9 mouse cellular contexts compared by ENCODE assay signal in the genomic region with DNA sequence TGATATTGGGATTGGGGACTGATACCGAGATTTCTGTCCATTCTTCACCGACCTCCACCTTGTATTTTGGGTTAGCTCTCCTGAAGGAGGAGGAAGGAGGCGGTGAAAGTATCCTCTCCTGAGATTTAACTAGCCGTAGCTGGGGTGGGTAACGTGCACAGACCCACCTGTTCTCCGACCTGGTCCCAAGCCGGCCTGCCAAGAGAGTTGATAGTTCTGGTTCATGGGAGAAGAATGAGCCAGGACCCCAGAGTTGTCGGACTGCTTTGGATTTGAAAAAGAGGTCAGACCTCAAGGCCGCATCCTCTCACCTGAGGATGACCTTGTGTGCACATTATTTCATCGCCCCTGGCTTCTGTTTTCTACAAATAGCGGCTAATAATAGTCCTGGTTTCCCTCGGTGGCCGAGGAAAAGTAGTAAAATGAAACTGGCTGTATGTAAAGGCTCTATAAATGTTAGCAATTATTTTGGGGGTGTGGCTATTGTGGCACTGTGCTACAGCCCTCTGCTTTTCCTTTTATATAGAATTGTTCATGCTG. TPM values are rescaled to one million over a fixed set of nuclear protein-coding genes. Genes with fewer than 3 reads are reported as not detected.
DNase-seq lines count a peak whose midpoint lies in the region; ATAC-seq and TF ChIP-seq lines count a peak whose summit lies in the region.
"Had no signal": no experiment of that assay in that cellular context is flagged by ENCODE, and none has a peak within 500 bp of the region (broad histone marks: within the 10 kb centered on the region; RNA-seq: fewer than 3 reads in every experiment).

No protein-coding gene starts in this region.

- H3K4me1 ChIP-seq in lung, embryonic 14.5 days (ENCODE audit: insufficient read depth): peaks cover 10% of the 10 kb centered on the region
- H3K4me1 ChIP-seq in bone marrow macrophage, adult 2 months (ENCODE audit: control insufficient read depth, insufficient read depth, low read length): peaks cover 40% of the 10 kb centered on the region
- H3K4me1 ChIP-seq in forebrain, embryonic 15.5 days: peaks cover 37% of the 10 kb centered on the region
- H3K4me1 ChIP-seq in kidney, embryonic 16.5 days (ENCODE audit: insufficient read depth, low read length): peaks cover 12% of the 10 kb centered on the region
- H3K4me1 ChIP-seq in midbrain, postnatal 0 days (ENCODE audit: insufficient read depth, low read length): peaks cover 8% of the 10 kb centered on the region; the same call in 1 of the 2 replicates

- WGBS in lung, embryonic 14.5 days: 1% methylated on average over 13 of the region's 13 CpGs
- under 1% methylated on average over 13 of the region's 13 CpGs for WGBS in forebrain, embryonic 15.5 days
- under 1% methylated on average over 13 of the region's 13 CpGs for WGBS in kidney, embryonic 16.5 days
- WGBS in midbrain, postnatal 0 days: under 1% methylated on average over 13 of the region's 13 CpGs

- H3K27ac ChIP-seq in lung, embryonic 14.5 days (ENCODE audit: low read depth): peak overlapping the region; percentile 97
- H3K27ac ChIP-seq in bone marrow macrophage, adult 2 months (ENCODE audit: insufficient read depth, low read depth, low read length): peak overlapping the region; percentile 91
- H3K27ac ChIP-seq in forebrain, embryonic 15.5 days (replicated peaks): peak overlapping the region; percentile 98
- H3K27ac ChIP-seq in kidney, embryonic 16.5 days (ENCODE audit: low read length): peak overlapping the region; percentile 98
- peak overlapping the region; percentile 98 for H3K27ac ChIP-seq in midbrain, postnatal 0 days (ENCODE audit: low read depth, low read length)

- no peak for ATAC-seq in lung, embryonic 14.5 days (ENCODE audit: insufficient read depth)
- ATAC-seq in forebrain, embryonic 15.5 days (replicated peaks): no peak
- ATAC-seq in kidney, embryonic 16.5 days (ENCODE audit: low FRiP score, low TSS enrichment): no peak
- ATAC-seq in midbrain, postnatal 0 days (ENCODE audit: low FRiP score): no peak
- no peak for ATAC-seq in activated CD4-positive, CD25-positive, alpha-beta regulatory T cell, adult 4 months

- peaks cover under 1% of the 10 kb centered on the region for H3K36me3 ChIP-seq in lung, embryonic 14.5 days (ENCODE audit: insufficient read depth)
- H3K36me3 ChIP-seq in forebrain, embryonic 15.5 days: no peaks in the 10 kb centered on the region
- peaks cover under 1% of the 10 kb centered on the region; the same call in 1 of the 2 replicates for H3K36me3 ChIP-seq in kidney, embryonic 16.5 days (ENCODE audit: insufficient read depth, low read length)
- H3K36me3 ChIP-seq in midbrain, postnatal 0 days (ENCODE audit: insufficient read depth, low read length): no peaks in the 10 kb centered on the region

- H3K9ac ChIP-seq in lung, embryonic 14.5 days: peak overlapping the region; percentile 91
- peak overlapping the region; percentile 81 for H3K9ac ChIP-seq in forebrain, embryonic 15.5 days (replicated peaks)
- peak overlapping the region; percentile 95 for H3K9ac ChIP-seq in kidney, embryonic 16.5 days (replicated peaks; ENCODE audit: low read length)
- peak overlapping the region; percentile 89 for H3K9ac ChIP-seq in midbrain, postnatal 0 days (replicated peaks; ENCODE audit: low read length, poor library complexity, severe bottlenecking)

- TF ChIP-seq POLR2A in bone marrow macrophage, adult 2 months (IDR thresholded peaks at IDR 0.05; ENCODE audit: borderline replicate concordance, low read depth, low read length): no peak

- TF ChIP-seq CTCF in lung, embryonic 14.5 days (IDR thresholded peaks at IDR 0.05; ENCODE audit: low read depth): no peak
- TF ChIP-seq CTCF in bone marrow macrophage, adult 2 months (IDR thresholded peaks at IDR 0.05; ENCODE audit: low read depth, low read length): no peak
- no peak for TF ChIP-seq CTCF in midbrain, postnatal 0 days (IDR thresholded peaks at IDR 0.05)

- H3K9me3 ChIP-seq in lung, embryonic 14.5 days (ENCODE audit: low read depth, low read length): no peaks in the 10 kb centered on the region
- H3K9me3 ChIP-seq in forebrain, embryonic 15.5 days: no peaks in the 10 kb centered on the region
- H3K9me3 ChIP-seq in kidney, embryonic 16.5 days (ENCODE audit: low read length): no peaks in the 10 kb centered on the region
- H3K9me3 ChIP-seq in midbrain, postnatal 0 days (ENCODE audit: low read length): no peaks in the 10 kb centered on the region

- H3K4me2 ChIP-seq in lung, embryonic 14.5 days: peak overlapping the region; percentile 79
- H3K4me2 ChIP-seq in forebrain, embryonic 15.5 days (replicated peaks): peak overlapping the region; percentile 65
- peak overlapping the region; percentile 82 for H3K4me2 ChIP-seq in kidney, embryonic 16.5 days (replicated peaks; ENCODE audit: low read depth, low read length)
- H3K4me2 ChIP-seq in midbrain, postnatal 0 days (ENCODE audit: low read depth, low read length, poor library complexity, severe bottlenecking): peak overlapping the region; percentile 63

- peak; percentile 28 for DNase-seq in lung, embryonic 14.5 days
- no peak for DNase-seq in lung, postnatal 4 days
- peak; percentile 1 for DNase-seq in midbrain, postnatal 0 days (ENCODE audit: low spot score)
- DNase-seq in gastrocnemius, postnatal 10 days: no peak

- H3K27me3 ChIP-seq in lung, embryonic 14.5 days (ENCODE audit: insufficient read depth, low read length): no peaks in the 10 kb centered on the region
- no peaks in the 10 kb centered on the region for H3K27me3 ChIP-seq in forebrain, embryonic 15.5 days
- no peaks in the 10 kb centered on the region for H3K27me3 ChIP-seq in kidney, embryonic 16.5 days (ENCODE audit: insufficient read depth, low read length)
- H3K27me3 ChIP-seq in midbrain, postnatal 0 days (ENCODE audit: insufficient read depth, low read length): no peaks in the 10 kb centered on the region

- peak overlapping the region; percentile 71 for H3K4me3 ChIP-seq in lung, embryonic 14.5 days (ENCODE audit: low read depth, low read length)
- peak overlapping the region; percentile 85 for H3K4me3 ChIP-seq in bone marrow macrophage, adult 2 months (ENCODE audit: insufficient read depth, low read length)
- peak overlapping the region; percentile 74 for H3K4me3 ChIP-seq in forebrain, embryonic 15.5 days
- peak overlapping the region; percentile 94 for H3K4me3 ChIP-seq in kidney, embryonic 16.5 days (ENCODE audit: low read length)
- H3K4me3 ChIP-seq in midbrain, postnatal 0 days (ENCODE audit: low read depth, low read length): peak overlapping the region; percentile 80

RNA-seq across cellular contexts. Expression of gene Ppp2r1a, which starts 1.0 kb away (rescaled TPM):
- polyA plus RNA-seq in lung, embryonic 14.5 days (2014; fragmentation: Nextera tagmentation; extraction: Ambion mirVana): 431 and 435 TPM in 2 replicates
- 193 and 210 TPM in 2 replicates for polyA plus RNA-seq in bone marrow macrophage, adult 2 months (2012; ENCODE audit: insufficient read depth, insufficient read length, missing spikeins)
- 617 and 640 TPM in 2 replicates for polyA plus RNA-seq in forebrain, embryonic 15.5 days (2015; fragmentation: Nextera tagmentation; extraction: Ambion mirVana)
- 499 and 503 TPM in 2 replicates for polyA plus RNA-seq in kidney, embryonic 16.5 days (2015; fragmentation: Nextera tagmentation; extraction: Ambion mirVana)
- total RNA-seq in midbrain, postnatal 0 days (2014; rRNA removed): 749 and 792 TPM in 2 replicates
- polyA plus RNA-seq in midbrain, postnatal 0 days (2015; fragmentation: Nextera tagmentation; extraction: Ambion mirVana): 746 and 817 TPM in 2 replicates
- total RNA-seq in gastrocnemius, postnatal 10 days (2021): 100 to 1,000 TPM; 137 to 146 TPM
- 100 to 1,000 TPM; 182 to 225 TPM for polyA plus RNA-seq in activated CD4-positive, CD25-positive, alpha-beta regulatory T cell, adult 4 months (2017; shearing (Covaris generic))

RNA-seq across cellular contexts. Expression of gene Vmn1r232, which starts 26.6 kb away (rescaled TPM):
- not detected in 2 replicates for polyA plus RNA-seq in lung, embryonic 14.5 days (2014; fragmentation: Nextera tagmentation; extraction: Ambion mirVana)
- not detected in 2 replicates for polyA plus RNA-seq in bone marrow macrophage, adult 2 months (2012; ENCODE audit: insufficient read depth, insufficient read length, missing spikeins)
- not detected in 2 replicates for polyA plus RNA-seq in forebrain, embryonic 15.5 days (2015; fragmentation: Nextera tagmentation; extraction: Ambion mirVana)
- polyA plus RNA-seq in kidney, embryonic 16.5 days (2015; fragmentation: Nextera tagmentation; extraction: Ambion mirVana): not detected in 2 replicates
- not detected in 2 replicates for total RNA-seq in midbrain, postnatal 0 days (2014; rRNA removed)
- not detected in 2 replicates for polyA plus RNA-seq in midbrain, postnatal 0 days (2015; fragmentation: Nextera tagmentation; extraction: Ambion mirVana)
- not detected for total RNA-seq in gastrocnemius, postnatal 10 days (2021)
- not detected for polyA plus RNA-seq in activated CD4-positive, CD25-positive, alpha-beta regulatory T cell, adult 4 months (2017; shearing (Covaris generic))
- total RNA-seq: gastrocnemius, postnatal 4 days had no signal

RNA-seq across cellular contexts. Expression of gene Vmn1r231, which starts 41.2 kb away (rescaled TPM):
- polyA plus RNA-seq in lung, embryonic 14.5 days (2014; fragmentation: Nextera tagmentation; extraction: Ambion mirVana): not detected in 2 replicates
- polyA plus RNA-seq in bone marrow macrophage, adult 2 months (2012; ENCODE audit: insufficient read depth, insufficient read length, missing spikeins): not detected in 2 replicates
- not detected in 2 replicates for polyA plus RNA-seq in forebrain, embryonic 15.5 days (2015; fragmentation: Nextera tagmentation; extraction: Ambion mirVana)
- not detected in 2 replicates for polyA plus RNA-seq in kidney, embryonic 16.5 days (2015; fragmentation: Nextera tagmentation; extraction: Ambion mirVana)
- total RNA-seq in midbrain, postnatal 0 days (2014; rRNA removed): not detected in 2 replicates
- not detected in 2 replicates for polyA plus RNA-seq in midbrain, postnatal 0 days (2015; fragmentation: Nextera tagmentation; extraction: Ambion mirVana)
- not detected for total RNA-seq in gastrocnemius, postnatal 10 days (2021)
- polyA plus RNA-seq in activated CD4-positive, CD25-positive, alpha-beta regulatory T cell, adult 4 months (2017; shearing (Covaris generic)): under 1 TPM in 1 of 2 experiments, not detected in 1; 0.21 TPM
- total RNA-seq: gastrocnemius, postnatal 4 days had no signal

RNA-seq across cellular contexts. Expression of gene Vmn1r233, which starts 50.2 kb away (rescaled TPM):
- polyA plus RNA-seq in lung, embryonic 14.5 days (2014; fragmentation: Nextera tagmentation; extraction: Ambion mirVana): not detected in 2 replicates
- polyA plus RNA-seq in bone marrow macrophage, adult 2 months (2012; ENCODE audit: insufficient read depth, insufficient read length, missing spikeins): not detected in 2 replicates
- polyA plus RNA-seq in forebrain, embryonic 15.5 days (2015; fragmentation: Nextera tagmentation; extraction: Ambion mirVana): not detected in 2 replicates
- polyA plus RNA-seq in kidney, embryonic 16.5 days (2015; fragmentation: Nextera tagmentation; extraction: Ambion mirVana): not detected in 2 replicates
- not detected in 2 replicates for total RNA-seq in midbrain, postnatal 0 days (2014; rRNA removed)
- polyA plus RNA-seq in midbrain, postnatal 0 days (2015; fragmentation: Nextera tagmentation; extraction: Ambion mirVana): not detected in 2 replicates
- not detected for total RNA-seq in gastrocnemius, postnatal 10 days (2021)
- polyA plus RNA-seq in activated CD4-positive, CD25-positive, alpha-beta regulatory T cell, adult 4 months (2017; shearing (Covaris generic)): not detected
- total RNA-seq: gastrocnemius, postnatal 4 days had no signal

Comparison
In these comparisons a context has a peak if more than half of its experiments do, and no peak if none do; other contexts are left out.
1. DNase-seq: peak in lung, embryonic 14.5 days (single experiment) and midbrain, postnatal 0 days (single experiment); none in lung, postnatal 4 days (0 of 2) and gastrocnemius, postnatal 10 days (single experiment).
2. Peak in every context shown above with its lines, with median percentiles within 50 percentile points of each other: H3K27ac ChIP-seq, H3K4me2 ChIP-seq, H3K4me3 ChIP-seq and H3K9ac ChIP-seq.